Mouse (Mus musculus): ENCODE measurements around the gene Zfp800. TPM values are rescaled to one million over a fixed set of nuclear protein-coding genes. Genes with fewer than 3 reads are reported as not detected.

Zfp800 gene
- total RNA-seq, 2 experiments from 2014 or later: 5.7 to 5.9 TPM

DNA sequence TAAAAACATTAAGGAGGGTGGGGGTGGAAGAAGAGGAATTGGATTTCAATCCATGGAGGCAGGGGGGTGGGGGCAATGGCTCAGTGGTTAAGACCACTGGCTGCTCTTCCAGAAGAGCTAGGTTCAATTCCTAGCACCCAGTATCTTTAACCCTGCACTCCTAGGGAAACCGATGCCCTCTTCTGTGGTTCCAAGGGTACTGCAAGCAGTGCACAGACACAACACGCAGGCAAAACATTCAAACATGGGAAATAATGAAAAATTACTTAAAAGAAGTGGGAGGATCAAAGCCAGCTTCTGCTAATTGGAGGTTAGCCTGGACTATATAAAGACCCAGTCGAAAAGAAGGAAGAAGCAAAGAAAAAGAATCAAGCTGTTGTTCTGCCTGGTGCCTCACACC lies 921 bp upstream of the Zfp800 start:
- DNase-seq: no peak
- intact Hi-C loops (cut with DNase I): no loop called here

DNA sequence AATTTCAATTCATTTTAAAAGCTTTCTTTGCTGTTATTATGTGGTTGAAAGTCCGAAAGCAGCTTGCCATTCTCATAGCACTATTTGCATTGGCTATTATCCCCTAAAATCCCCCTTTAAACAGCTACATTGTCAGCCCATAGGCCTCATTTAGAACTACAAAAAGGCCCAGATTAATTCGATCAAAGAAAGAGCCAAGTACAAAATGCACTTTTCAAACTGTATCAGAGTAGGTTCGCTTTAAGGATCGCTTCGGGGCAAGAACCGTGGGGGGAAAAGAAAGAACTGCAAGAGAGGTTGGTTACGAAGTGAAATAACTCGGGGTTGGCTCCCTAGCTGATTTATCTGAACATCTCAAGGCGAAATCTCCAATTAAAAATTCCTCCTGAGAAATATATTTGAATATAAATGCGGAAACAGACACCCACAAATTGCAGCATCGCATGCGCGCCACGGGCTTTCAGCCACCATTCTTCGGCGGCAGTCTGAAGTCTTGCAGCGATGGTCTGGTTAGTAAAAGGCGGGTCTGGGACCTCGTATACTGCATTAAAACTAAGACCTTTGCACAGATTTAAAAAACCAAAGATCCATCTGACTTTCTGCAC lies 850 bp downstream of the Zfp800 start:
- intact Hi-C loops (cut with DNase I): no loop called here
- DNase-seq: no peak

DNA sequence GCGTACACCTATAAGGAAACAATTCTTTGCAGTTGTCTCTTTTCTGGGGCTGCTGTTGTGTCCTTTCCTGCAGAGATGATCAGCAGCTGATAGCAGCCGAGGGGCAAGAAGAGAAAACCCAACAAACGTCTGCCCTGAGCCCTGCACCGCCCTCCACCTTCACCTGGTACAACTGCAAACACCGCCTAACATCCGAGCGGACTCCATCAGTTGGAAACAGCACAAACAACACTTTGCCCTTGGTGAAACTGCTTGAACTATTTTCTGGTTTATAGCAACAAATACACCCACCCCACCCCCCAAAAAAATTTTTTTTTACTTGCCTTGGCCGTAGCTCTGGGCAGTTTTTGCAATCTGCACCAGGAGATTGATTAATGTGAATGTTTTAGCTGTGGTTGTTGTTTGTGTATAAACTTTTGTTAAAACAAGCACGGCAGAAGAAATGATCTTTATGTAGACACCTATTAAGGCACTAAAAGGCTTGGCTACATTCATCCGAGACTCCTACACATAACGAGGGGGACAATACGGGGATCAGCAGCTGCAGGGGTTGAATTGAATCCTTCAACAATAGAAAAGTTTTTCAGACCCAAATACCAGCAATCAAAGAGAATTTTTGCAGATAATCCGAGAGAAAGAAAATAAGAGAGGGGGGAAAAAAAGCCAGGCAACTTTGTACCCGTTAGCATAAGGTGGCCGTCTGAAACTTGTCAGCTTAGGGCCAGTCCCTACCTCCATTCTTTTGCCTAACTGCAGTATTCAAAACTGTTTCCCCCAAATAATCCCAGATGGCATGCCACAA lies 1.6 kb downstream of the Zfp800 start:
- intact Hi-C loops (cut with DNase I): no loop called here
- DNase-seq: no peak

DNA sequence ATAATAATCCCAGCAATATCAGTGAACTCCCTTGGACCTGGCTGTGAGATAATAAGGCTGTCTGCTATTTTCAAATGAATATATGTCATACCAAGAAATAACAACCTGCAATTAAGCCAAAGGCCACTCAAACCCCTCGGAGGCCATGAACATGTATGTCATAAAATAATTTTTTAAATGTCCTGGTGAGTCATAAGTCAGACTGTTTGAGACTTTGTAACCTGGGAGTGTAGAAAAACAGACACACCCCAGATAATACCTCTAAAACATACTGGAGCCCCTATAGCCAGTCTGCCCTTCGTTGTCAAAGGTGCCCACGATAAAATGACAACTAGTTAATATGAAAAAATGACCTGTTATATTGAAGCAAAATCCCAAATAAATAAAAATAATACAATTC lies 8.8 kb downstream of the Zfp800 start:
- intact Hi-C loops (cut with DNase I): no loop called here
- no peak for DNase-seq

DNA sequence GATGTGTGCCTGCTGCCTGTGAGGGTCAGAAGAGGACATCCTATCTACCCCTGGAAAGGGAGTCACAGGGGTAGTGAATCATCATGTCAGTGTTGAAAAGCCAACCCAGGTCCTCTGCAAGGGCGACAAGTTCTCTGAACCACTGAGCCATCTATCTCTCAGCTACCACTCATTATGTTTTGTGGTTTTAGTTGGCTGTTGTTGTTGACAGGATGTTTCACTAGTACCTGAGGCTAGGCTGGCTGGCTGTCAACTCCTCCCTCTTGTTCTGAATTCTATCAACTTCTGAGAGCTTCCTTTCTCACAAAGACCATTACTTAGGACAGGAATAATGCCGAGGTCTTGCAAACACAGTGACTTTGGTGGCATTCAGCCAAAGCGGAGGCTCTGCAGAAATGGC lies 12.6 kb downstream of the Zfp800 start:
- DNase-seq: no peak
- intact Hi-C loops (cut with DNase I): no loop called here

DNA sequence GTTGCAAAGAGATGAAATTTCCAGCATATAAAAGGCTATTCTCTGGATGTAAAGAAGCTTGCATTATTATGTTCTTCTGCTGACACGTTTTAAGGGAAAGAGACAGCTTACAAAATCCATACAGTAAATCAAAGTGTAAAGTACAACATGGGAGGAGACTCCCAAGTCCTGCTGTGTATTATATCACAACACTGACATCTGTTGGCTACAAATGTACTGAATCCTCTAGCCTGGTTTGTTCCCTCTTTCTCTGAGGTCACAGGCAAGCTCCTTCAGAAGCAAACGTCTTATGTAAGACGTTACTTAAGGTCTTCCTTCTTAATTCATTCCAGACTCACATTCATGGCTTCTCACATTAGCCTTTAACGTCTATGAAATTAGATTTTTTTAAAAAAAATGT lies 15.8 kb downstream of the Zfp800 start:
- DNase-seq: no peak
- intact Hi-C loops (cut with DNase I): no loop called here

DNA sequence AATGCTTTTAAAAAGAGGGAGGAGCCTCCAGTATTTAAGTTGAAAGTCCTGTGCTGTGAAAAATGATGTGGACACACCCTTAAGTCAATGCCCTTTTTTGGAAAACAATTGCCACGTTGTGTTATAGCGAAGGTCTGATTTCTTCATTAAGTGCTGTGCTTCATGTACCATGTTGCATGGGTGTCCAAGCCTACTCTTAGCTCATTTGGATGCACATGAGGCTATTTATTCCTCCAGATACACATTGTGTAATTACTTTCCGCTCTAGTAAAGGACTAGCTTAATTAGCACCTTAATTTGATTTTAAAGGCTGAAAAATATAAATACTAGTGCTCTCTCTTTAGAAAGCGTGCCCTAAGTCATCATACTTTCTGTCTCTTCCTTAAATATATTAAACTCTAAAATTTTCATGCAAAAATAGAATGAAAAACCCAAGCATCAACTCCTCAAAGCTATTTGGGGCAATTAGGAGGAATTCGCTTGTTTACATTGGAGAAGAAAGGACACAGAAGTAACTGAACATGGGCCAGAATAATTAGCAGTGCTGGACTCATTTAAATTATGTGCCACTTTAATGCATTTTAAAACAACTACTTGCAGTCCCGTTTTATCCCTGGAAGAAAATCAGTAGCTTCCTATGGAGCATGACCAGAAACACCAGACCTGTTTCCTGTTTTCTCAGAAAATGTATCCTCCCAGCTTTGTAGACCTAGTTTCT lies 27.7 kb downstream of the Zfp800 start:
- no peak for DNase-seq
- intact Hi-C loops (cut with DNase I): no loop called here

DNA sequence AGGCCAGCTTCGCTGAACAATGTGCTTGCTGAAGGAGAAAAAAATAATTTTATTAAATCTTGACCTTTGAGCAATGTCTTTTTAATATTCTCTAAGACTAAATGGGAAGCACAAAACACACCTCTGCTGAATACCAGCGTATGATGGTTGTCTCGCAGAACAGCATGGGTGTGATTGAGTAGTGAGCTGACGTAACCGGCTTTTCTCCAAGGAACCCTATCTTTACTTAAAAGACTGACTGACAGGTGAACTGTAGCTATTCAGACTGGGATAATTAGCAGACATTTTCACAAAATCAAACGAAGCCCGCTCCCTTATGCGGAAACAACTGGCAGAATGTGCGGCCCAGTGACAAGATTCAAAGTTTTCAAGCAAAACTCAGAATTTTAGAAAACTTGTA lies 30.2 kb downstream of the Zfp800 start:
- DNase-seq: no peak
- intact Hi-C loops (cut with DNase I): no loop called here

DNA sequence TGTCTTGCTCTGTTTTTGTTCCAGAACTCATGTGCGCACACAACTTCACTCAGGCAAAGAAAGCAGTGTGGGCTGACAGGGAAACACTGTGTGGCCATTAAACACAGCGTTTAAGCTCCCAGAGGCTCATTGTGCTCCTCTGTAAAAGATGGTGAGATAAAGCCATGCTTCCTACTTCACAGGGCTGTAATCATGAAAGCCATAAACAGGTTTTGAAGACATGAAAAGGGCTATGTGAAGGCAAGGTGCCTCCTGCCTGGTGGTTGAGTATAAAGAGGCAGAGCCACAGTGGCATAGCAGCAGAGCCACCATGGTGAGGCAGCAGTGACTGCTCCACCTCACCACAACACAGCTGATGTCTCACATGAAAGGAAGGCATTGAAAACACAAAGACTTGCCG lies 46.7 kb downstream of the Zfp800 start:
- intact Hi-C loops (cut with DNase I): no loop called here
- DNase-seq: no peak

DNA sequence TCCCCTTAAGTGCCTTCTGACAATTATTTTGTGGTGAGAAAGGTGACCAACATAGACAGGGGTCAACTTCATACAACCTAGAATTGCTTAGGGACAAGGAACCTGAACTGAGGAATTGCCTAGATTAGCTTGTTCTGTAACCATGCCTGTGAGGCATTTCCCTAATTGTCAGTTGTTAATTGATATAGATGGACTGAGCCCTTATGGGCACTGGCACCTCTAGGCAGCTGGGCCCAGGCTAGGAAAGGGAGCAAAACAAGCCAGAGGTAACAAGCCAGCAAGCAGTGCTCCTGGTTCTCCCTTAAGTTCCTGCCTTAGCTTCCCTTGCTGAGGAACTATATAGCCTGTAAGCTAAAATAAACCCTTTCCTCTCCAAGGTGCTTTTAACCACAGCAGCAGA lies 52.1 kb downstream of the Zfp800 start:
- intact Hi-C loops (cut with DNase I): no loop called here
- no peak for DNase-seq

DNA sequence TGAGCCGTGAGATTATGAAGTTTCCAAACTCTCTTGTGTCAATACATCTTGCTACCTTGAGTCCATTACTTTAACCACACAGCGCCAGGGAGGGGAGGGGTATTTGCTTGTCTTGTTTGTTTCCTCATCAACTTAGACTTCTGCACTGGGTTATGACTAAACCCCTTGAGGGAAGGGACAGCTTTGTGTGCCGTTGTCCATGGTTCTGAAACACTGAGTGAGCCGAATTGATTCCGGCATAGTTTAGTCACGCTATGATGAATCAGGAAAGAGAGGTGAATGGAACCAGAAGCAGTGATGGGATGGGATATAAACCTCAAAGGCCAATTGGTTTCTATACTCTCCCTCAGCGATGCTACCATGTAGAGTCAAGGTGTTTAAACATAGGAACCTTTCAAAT lies 52.6 kb downstream of the Zfp800 start:
- intact Hi-C loops (cut with DNase I): no loop called here
- no peak for DNase-seq

DNA sequence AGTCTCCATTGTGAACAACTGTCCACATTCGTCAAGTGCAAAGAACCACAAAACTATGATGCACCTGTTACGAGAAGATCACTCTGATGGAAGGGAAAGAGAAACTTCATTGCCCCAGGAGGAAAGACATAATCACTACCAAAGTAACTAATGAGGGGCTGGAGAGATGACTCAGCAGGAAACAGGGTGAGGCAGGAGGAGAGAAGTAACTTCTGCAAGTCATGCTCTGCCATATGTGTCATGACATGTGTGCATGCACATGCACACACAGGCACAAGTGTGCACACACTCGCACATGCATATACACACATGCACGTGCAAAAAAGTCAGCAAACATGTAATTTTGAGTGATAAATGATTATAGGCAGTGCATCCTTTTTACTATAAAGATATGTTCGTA lies 54.9 kb downstream of the Zfp800 start:
- intact Hi-C loops (cut with DNase I): no loop called here
- DNase-seq: no peak

DNA sequence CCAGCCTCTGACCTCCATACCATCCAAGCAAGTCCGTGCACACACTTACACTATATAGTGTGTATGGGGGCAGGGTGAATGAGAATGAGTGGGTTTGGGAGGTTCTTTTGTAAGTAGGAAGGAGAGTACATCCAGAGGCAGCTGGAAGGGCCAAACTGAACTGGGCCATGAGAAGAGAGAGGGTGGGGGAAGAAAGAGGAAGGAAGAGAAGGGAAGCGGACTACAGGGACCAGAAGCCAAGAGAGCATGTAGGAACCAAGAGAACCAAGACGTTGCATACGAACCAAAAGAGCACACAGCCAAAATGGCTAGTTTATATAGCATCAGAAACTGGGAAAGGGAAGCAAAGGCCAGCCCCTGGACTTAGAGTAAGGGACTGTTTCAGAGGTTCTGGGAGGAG lies 56.6 kb downstream of the Zfp800 start:
- DNase-seq: no peak
- intact Hi-C loops (cut with DNase I): no loop called here

DNA sequence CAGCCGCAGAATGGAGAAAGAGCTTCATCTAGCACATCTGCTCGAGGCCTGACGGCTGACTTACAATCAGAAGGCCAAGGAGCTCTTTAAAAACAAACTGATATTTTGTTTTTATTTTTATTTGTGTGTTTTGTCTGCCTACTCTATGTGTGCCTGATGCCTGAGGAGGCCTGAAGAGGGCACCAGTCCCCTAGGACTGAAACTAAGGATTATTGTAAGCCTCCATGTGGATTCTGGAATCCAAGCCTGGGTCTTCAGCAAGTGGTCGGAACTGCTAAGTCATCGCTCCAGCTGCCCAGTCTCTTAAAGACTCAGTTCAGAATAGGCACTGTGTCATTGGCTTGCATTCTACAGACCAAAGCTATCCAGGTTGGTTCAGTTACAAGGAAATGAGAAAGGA lies 58.4 kb downstream of the Zfp800 start:
- intact Hi-C loops (cut with DNase I): no loop called here
- no peak for DNase-seq

DNA sequence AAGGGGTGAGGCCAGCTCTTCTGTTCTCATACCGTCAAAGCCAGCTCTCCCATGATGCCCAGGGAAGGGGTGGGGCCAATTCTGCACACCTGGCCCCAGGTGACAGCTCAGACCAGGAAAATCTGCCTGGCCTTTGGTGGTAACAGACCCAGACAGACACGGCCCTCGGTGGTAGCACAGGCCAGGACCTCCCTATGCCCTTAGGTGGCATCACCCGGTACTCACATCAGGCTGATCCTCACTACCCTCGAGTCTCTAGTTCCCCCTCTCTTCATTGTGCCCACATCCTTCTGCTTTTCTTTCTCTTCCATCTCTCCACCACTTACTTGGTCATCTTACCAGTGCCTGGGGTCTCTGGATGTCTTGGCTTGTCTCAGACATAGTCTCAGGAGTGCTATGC lies 64.1 kb downstream of the Zfp800 start:
- DNase-seq: no peak
- intact Hi-C loops (cut with DNase I): no loop called here

DNA sequence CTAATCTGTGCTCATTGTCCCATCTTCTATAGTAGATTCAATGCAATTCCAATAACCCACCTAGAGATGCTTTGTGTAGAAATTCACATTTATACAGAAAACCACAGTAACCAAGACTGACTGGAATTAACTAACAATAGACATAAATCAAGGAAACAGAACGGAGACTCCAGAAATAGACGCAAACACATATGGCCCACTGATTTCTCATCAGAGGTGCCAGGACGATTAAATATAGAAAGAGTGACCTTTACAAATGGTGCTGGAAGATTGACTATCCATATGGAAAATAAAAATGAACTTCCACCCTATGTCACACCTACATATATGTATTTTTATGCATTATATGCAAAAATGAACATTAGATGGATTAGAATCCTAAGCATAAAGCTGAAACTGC lies 65.3 kb downstream of the Zfp800 start:
- no peak for DNase-seq
- intact Hi-C loops (cut with DNase I): no loop called here

DNA sequence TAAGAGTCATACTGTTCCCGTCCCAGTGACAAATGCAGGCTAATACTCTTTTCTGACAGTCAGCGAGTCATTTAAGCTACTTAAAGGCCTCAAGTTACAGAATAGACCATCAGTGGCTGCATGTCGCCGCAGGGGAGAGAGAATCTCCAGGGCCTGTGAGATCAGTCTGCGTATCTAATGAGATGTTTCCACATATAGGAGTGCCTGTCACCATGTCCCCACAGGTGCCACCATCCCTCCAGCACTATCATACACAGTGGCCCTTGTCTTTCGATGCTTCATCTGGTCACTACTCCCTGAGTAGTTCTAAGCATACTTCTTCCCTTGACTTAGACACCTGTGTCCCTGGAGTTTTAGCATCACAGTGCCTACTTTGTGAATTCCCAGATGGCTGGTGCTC lies 68.0 kb downstream of the Zfp800 start:
- DNase-seq: no peak
- intact Hi-C loops (cut with DNase I): no loop called here

DNA sequence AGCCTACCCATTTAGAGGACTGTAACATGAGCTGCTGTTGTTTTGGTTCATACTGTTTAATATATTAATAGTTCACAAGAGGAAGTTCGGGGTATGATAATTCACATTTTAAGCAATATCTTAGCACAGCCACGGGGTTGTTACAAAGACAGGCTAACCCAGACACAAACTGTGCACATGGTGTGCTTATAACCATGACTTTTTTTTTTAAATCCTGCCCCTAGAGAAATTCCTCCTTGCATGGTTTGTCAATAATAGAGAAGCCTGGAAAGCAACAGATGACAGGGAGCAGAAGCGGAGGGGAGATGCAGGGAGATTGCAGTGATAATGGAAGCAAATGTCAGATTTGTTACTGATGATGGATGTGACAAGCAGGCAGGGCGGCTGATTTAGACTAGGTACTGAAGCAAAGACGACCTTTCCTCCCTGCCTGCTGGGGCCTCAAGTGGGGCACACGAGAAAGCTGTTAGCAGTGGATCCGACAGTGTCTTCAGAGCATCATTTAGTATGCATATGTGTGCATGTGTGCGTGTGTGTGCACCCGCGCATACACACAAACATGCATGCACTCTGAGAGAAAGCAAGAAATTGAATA lies 68.7 kb downstream of the Zfp800 start:
- intact Hi-C loops (cut with DNase I): no loop called here
- DNase-seq: no peak

DNA sequence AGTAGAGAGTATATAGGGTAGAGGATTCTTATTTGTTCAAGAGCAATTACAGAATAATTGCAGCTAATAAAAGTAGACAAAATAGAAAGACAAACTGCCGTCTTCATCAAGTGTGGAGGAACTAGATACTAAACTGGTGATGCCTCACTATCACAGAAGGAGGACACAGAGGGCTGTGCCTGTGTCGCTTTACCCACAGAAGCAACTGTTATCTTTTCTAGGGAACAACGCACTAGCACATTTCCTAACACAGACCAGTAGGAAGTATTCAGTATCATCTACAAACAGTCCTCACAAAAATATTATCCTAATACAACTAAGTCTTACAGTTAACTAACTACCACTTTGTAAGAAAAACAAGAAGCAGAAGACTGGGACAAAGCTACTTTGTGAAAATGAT lies 71.1 kb downstream of the Zfp800 start:
- DNase-seq: no peak
- intact Hi-C loops (cut with DNase I): no loop called here

DNA sequence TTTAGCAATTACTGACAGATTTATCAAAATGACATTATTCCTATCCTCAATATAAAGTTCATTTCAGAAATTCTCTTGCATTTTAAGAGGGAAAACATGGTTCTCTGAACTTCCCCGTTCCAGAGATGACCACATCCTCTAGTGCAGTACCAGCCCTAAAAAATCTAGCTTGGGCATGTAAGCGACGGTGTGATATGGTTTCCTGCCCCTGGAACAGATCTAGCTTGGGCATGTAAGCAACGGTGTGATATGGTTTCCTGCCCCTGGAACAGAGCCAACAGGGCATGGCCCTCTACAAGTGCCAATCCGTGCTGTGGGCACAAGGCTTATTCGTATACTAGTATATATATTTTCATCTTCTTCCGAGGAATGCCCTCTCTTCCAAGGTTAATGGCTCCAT lies 75.4 kb downstream of the Zfp800 start:
- DNase-seq: no peak
- intact Hi-C loops (cut with DNase I): no loop called here

DNA sequence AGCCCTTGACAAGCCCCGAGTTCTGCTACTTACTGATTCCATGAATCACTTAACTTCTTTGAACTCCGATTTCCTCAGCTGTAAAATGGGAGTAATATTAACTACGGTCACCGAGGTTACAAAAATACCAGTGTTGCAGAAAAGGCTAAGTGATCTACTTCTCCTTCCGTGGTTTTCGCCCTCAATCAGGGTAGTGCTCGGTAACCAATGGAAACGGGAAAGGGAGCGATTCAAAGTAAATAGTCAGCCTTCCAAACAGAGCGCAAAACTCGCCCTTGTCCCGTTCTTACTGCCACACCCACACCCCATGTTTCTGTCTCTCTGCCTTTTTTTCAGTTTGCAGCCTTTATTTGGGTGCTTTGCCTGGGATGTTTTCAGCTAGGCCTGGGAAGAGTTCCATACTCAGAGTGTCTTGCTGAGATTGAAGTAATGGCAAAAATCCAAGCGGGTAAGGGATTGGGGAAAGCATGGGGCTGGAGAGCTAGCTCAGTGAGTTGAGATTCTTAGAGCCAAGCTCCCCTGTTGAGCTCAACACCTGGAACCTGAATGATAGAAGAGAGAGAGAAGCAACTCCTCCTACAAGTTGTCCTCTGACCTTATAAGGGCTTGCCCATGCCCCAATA lies 78.0 kb downstream of the Zfp800 start:
- intact Hi-C loops (cut with DNase I): no loop called here
- no peak for DNase-seq

All from gastrocnemius, postnatal 36 days (tissue).